Mouse (Mus musculus): ENCODE measurements around the gene Ttc24.

Gene Ttc24

DNA sequence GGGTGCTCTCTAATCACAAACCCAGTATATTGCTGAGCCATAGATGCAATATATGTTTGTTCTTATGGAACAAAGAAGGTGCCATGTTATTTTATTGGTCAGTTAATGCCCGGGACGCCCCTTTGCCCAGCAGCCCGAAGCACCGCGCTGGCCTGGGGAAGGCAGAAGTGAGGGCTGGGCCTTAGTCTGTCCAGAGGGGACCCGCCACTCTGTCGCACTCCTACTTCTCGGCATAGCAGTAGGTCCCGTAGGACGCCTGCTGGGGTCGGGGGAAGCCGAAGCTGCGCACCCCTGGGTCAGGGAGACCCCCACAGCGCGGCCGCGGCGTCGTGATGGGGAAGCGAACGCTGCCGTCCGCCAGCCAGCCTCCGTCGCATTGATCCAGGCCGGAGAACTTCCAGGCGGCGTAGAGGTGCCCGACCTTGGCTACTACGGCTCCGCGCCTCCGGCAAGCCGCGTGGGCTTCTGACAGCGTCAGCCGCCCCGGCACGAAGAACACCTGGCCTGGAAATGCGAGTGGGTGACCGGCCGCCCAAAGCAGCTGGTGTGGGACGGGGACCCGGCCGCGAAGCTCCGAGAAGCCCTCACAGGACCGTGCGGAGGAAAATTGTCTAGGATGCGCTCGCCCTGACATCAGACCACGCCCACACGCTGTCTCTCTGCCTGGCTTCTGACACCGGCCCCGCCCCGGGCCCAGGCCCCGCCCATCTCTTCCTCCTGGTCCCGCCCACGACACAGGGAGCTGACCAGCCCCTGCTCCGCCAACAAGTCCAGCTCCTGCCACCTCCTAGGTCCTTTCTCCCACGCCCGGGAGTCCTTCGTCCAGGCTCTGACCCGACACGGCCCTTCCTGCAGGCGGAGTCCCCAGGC is 55.5 kb downstream of the Ttc24 start:
- peak in 1 of 2 experiments; percentile 47 for DNase-seq (ENCODE audit: low spot score in 2 of 2)
